ENCODE assay signal across 7 mouse cellular contexts in genomic region chr1:153485201-153485796, GRCm38 (mm10). TPM values are rescaled to one million over a fixed set of nuclear protein-coding genes. Genes with fewer than 3 reads are reported as not detected.
DNase-seq lines count a peak whose midpoint lies in the region; ATAC-seq and TF ChIP-seq lines count a peak whose summit lies in the region.

No protein-coding gene starts in this region.

- no peaks in the 10 kb centered on the region for H3K27me3 ChIP-seq in spleen, adult 2 months (ENCODE audit: control insufficient read depth, insufficient read depth, low read length)
- no peaks in the 10 kb centered on the region for H3K27me3 ChIP-seq in forebrain, embryonic 13.5 days
- no peaks in the 10 kb centered on the region for H3K27me3 ChIP-seq in liver, embryonic 13.5 days

- peak overlapping the region; percentile 13; the same call in 1 of the 2 replicates for H3K4me3 ChIP-seq in spleen, adult 2 months (ENCODE audit: extremely low read depth, insufficient read depth, insufficient read length)
- peak overlapping the region; percentile 99 for H3K4me3 ChIP-seq in forebrain, embryonic 13.5 days
- peak overlapping the region; percentile 88 for H3K4me3 ChIP-seq in liver, embryonic 13.5 days (replicated peaks)

- no peak for TF ChIP-seq CTCF in spleen, adult 2 months (IDR thresholded peaks at IDR 0.05; ENCODE audit: extremely low read depth, insufficient read depth, insufficient read length, insufficient replicate concordance)

- DNase-seq in spleen, adult 2 months (ENCODE audit: low read depth in 1 of 2, low spot score in 2 of 2), result no peak
- no peak for DNase-seq in spleen, postnatal 14 days (ENCODE audit: low spot score in 2 of 2)
- DNase-seq in liver, embryonic 13.5 days, result peak; percentile 9
- DNase-seq in embryo, embryonic 11 days, result no peak
- DNase-seq in layer of hippocampus, adult 8-10 months (ENCODE audit: low spot score in 2 of 2), result no peak
- no peak for DNase-seq in urinary bladder, postnatal 4 days (ENCODE audit: low spot score in 2 of 2)

- no peak overlapping the region for H3K27ac ChIP-seq in spleen, adult 2 months (ENCODE audit: insufficient read depth, low read length)
- H3K27ac ChIP-seq in forebrain, embryonic 13.5 days, result no peak overlapping the region
- peak overlapping the region; percentile 68 for H3K27ac ChIP-seq in liver, embryonic 13.5 days

- H3K9ac ChIP-seq in forebrain, embryonic 13.5 days, result peak overlapping the region; percentile 54
- peak overlapping the region; percentile 95 for H3K9ac ChIP-seq in liver, embryonic 13.5 days

- peaks cover 8% of the 10 kb centered on the region for H3K36me3 ChIP-seq in spleen, adult 2 months (ENCODE audit: control insufficient read depth, insufficient read depth, low read length)
- H3K36me3 ChIP-seq in forebrain, embryonic 13.5 days (ENCODE audit: poor library complexity, severe bottlenecking), result peaks cover 28% of the 10 kb centered on the region
- peaks cover 32% of the 10 kb centered on the region for H3K36me3 ChIP-seq in liver, embryonic 13.5 days

- 15% methylated on average over 2 of the region's 2 CpGs for WGBS in spleen, adult 2 months
- 42% methylated on average over 2 of the region's 2 CpGs for WGBS in forebrain, embryonic 13.5 days
- WGBS in liver, embryonic 13.5 days (ENCODE audit: insufficient replicate concordance), result 31% methylated on average over 2 of the region's 2 CpGs

- TF ChIP-seq POLR2A in spleen, adult 2 months (IDR thresholded peaks at IDR 0.05; ENCODE audit: low read depth, low read length), result no peak

- peak overlapping the region; percentile 93 for H3K4me2 ChIP-seq in forebrain, embryonic 13.5 days
- peak overlapping the region; percentile 82 for H3K4me2 ChIP-seq in liver, embryonic 13.5 days

- H3K9me3 ChIP-seq in forebrain, embryonic 13.5 days (replicated peaks), result no peaks in the 10 kb centered on the region
- no peaks in the 10 kb centered on the region for H3K9me3 ChIP-seq in liver, embryonic 13.5 days (replicated peaks)

- peaks cover 18% of the 10 kb centered on the region for H3K4me1 ChIP-seq in spleen, adult 2 months (ENCODE audit: control insufficient read depth, insufficient read depth, insufficient read length)
- H3K4me1 ChIP-seq in forebrain, embryonic 13.5 days, result peaks cover 33% of the 10 kb centered on the region
- H3K4me1 ChIP-seq in liver, embryonic 13.5 days (replicated peaks), result peaks cover 45% of the 10 kb centered on the region

- no peak for ATAC-seq in forebrain, embryonic 13.5 days
- no peak for ATAC-seq in liver, embryonic 13.5 days (ENCODE audit: low read depth)

RNA-seq across cellular contexts. Expression of gene Dhx9, which starts 2.2 kb away (rescaled TPM):
- 8.5 and 10.9 TPM in 2 replicates for polyA plus RNA-seq in spleen, adult 2 months (2012; rRNA removed)
- polyA plus RNA-seq in forebrain, embryonic 13.5 days (2015; fragmentation: Nextera tagmentation; extraction: Ambion mirVana), result 55.5 and 59.0 TPM in 2 replicates
- 15.3 and 18.6 TPM in 2 replicates for polyA plus RNA-seq in liver, embryonic 13.5 days (2015; fragmentation: Nextera tagmentation; extraction: Ambion mirVana)
- total RNA-seq in layer of hippocampus, adult 8-10 months (2022), result 100 to 1,000 TPM; 106 to 112 (median 109) TPM

Comparison
In these comparisons a context has a peak if more than half of its experiments do, and no peak if none do; other contexts are left out.
1. H3K4me3 ChIP-seq: peak in every context shown above with its lines; median percentile 99 in forebrain, embryonic 13.5 days; 88 in liver, embryonic 13.5 days; 13 in spleen, adult 2 months.